Mouse (Mus musculus) liver, adult (tissue): ENCODE data around the gene Cdpf1.

Experiments
- GATA4 ChIP-seq: IDR thresholded peaks from 2 replicates; pipeline ENCODE4 v1.6.1; 2014; ENCODE audit warnings: mild to moderate bottlenecking, low read length; ENCODE audit not compliant: insufficient replicate concordance

The Cdpf1 gene

DNA sequence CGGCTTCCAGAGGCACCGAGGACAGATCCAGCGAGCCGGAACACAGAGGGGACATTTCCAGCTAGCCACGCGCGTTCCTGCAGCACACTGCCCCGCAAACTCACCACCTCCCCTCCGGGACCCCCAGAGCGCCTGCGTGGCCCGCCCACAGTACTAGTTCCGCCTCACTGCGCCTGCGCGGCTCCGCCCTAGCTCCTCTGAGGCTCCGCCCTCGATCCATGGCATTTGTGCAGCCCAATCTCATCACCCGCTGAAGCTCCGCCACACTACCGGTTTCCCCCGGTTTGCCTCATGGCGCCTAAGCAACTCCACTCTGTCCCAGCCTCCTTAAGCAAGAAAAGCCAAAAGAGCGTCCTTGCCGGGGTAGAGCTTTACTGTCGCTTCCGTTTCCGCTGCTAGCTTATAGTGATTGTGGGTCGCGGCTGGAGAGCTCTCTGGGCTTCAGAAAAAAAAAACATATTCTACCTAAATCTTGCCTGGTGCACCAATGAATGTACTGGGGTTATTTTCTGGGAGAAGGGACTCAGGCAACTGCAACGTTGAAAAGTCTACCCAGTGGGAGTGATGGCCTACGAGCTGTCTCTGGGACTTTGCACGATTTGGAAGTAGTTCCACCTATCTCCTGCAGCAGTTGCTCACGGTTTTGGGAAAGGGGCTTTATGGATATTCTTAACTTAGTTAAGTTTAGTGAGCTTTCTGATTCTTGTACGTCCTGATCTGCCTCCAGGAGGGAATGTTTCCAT, at the start of gene Cdpf1:
Gene Cdpf1 (minus strand): TSS at position 163 of the 743 bp plus-strand sequence.
- no peak for TF ChIP-seq GATA4

DNA sequence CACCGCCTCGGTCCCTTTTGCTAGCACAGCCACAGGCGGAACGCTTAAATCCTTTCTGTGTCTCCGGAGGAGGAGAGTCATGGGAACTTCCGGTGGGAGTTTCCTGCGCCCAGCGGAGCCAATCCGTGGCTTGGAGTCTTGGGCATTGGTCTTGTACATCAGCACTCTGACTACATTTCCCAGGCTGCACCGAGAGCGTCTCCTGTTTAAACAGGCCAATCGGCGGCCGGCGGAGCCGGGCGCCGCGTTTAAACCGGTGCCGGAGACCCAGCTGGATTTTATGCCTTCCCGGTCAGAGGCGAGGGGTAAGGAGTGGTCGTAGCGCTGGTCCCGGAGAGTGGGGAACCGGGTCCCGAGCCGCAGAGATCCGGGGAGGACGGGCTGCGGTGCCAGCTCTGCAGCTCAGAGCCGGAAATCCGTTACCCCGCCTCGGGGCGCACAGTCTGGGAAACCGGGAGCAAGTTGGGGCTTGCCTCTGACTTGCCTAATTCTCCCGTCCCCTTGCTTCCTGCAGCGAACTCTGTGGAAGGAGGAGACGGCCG, 48.1 kb upstream of the Cdpf1 start, which contains the start of gene Gtse1:
Gene Gtse1 (plus strand): TSS at position 256 of the 542 bp plus-strand sequence.
- TF ChIP-seq GATA4: no peak

DNA sequence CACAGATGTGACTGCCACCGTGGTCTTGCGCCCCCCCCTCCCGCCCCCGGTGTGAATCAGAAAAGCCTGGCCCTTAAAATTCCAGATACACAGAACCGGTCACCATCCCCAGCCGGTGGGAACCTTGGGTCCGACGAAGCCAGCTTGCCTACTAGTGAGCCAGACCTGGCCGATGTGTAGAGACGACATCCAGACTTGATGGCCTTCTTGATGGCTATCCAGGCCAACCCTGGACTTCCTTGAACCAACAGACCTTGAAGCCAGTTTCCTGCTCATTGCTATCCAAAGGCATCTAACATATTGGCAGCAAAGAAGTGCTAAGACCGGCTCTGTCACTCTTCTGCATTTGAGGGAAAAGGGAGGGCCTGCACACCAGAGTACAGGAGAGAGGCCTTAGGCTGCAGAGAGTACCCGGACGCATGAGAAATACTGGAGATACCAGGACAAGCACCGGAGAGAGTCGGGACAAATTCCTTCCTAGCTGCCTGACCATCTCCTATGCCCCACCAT, 47.5 kb upstream of the Cdpf1 start:
- no peak for TF ChIP-seq GATA4

- TF ChIP-seq GATA4: no peak
These were observed 40.3 kb upstream of the Cdpf1 start for GRCm38 (mm10) chr15:85851656-85852392.

DNA sequence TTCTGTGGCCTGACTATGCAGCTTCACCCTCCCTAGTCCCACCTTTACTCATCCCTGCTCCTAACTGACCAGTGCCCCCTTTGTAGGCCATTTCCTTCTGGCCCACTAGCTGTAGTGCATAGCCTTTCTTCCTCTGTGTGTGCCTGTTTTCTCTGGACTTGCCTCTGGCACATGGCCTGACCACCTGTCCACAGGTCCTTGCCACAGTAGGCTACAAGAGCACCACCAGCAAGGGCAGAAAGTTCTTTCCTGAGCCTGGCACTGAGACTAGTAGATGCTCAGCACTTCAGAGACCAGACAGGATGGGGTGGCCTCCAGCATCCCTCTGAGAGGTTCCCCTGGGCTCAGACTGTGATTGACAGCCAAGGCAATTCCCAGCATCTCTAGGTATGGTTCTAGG, 33.6 kb upstream of the Cdpf1 start:
- no peak for TF ChIP-seq GATA4

- TF ChIP-seq GATA4: no peak
These were observed 30.4 kb upstream of the Cdpf1 start for GRCm38 (mm10) chr15:85841796-85842360.

DNA sequence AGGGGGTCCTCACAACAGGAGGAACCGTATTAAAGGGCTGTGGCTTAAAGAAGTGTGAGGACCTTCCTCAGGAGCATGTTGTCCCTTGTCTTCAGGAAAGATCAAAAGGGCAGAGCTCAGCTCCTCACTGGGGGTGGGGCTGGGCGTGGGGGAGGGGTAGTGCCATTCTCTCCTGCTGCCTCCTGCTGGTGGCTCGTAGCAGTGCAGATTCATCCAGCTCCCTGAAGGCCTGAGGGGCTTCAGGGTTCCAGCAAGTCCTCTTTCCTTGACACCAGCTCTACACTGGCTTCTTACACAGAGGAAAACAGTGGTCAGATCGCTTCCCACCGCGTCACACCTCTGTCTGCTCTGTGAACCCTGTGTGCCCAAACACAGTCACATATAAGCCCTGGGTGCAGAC, 29.5 kb upstream of the Cdpf1 start:
- no peak for TF ChIP-seq GATA4

DNA sequence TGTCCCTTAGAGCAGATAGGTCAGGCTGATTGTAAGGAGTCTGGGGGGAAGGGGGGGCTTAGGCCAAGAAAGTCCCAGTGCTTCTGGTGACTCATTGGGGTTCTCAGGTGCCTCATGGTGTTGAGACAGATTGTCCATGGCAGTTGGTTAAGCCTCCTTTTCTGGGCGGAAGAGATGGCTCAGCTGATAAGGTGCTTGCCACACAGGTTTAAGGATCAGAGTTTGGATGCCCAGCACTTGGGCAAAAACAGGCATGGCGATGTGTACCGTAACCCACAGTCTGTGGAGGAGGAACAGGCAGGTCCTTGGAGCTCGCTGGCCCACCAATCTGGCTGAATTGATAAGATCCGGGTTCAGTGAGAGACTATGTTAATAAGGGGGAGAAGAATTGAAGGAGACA, 25.4 kb upstream of the Cdpf1 start:
- TF ChIP-seq GATA4: no peak

DNA sequence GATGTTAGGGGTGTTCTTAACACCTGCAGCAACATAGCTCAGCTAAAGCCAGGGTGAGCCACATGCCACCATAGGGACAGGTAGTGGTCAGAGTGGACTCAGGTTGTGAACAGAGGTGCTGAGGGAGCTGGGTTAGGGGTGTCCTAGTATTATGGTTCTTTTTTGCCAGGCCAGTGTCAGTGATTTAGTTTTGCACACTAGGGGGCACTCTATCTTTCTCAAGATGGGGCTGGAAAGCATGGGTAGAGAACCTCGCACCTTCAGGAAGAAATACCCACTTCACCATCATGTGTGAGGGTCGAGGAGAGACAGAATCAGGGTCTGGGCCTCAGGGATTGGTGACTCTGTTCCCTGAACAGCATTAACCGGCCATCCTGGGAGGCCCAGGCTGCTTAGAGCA, 23.8 kb upstream of the Cdpf1 start:
- TF ChIP-seq GATA4: no peak

GRCm38 (mm10) chr15:85832599-85832998, 21.1 kb upstream of the Cdpf1 start:
- TF ChIP-seq GATA4: no peak

- no peak; the same call in 1 of the 2 replicates for TF ChIP-seq GATA4
These were observed 20.6 kb upstream of the Cdpf1 start, which contains the start of gene Ttc38 for GRCm38 (mm10) chr15:85831954-85832590. Ttc38 (plus strand) TSS chr15:85832306.

- TF ChIP-seq GATA4: no peak
These were observed 18.0 kb upstream of the Cdpf1 start for GRCm38 (mm10) chr15:85829470-85829869.

GRCm38 (mm10) chr15:85828071-85828470, 16.6 kb upstream of the Cdpf1 start:
- no peak for TF ChIP-seq GATA4

DNA sequence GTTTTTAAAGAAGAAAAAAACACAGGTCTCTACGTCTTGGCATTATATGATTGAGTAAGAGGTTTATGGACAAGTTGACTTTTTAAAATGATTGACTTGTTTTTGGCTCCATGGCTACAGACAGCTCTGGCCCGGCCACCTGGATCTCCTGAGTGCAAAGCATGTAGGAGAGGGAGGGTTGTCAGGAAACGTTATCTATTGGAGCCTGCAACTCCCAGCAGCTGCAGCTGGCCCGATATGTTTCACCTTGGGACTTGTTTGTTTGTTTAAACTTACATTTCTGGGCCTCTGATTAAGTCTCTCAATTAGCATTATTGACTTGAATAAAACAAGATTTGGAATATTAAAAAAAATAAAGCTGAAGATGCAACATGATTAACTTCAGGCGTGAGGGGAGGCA, 15.2 kb upstream of the Cdpf1 start:
- no peak for TF ChIP-seq GATA4

- TF ChIP-seq GATA4: no peak
These were observed 10.5 kb upstream of the Cdpf1 start for GRCm38 (mm10) chr15:85822011-85822359.
